Mouse (Mus musculus) olfactory bulb, adult 2 months (tissue): ENCODE measurements at regions not wholly inside any gene's neighbourhood (a gene's known extent, or its start where the extent isn't known, plus 50 kb on each side); places are given as distances from the start of the nearest gene placed in this dataset.

Experiments
- CTCF ChIP-seq: fragments of 200-500 bp; IDR thresholded peaks from 2 replicates; pipeline ENCODE4 v1.5.1; 2012; ENCODE audit warnings: low read depth, mild to moderate bottlenecking, low read length, moderate library complexity; ENCODE audit not compliant: insufficient read depth
- POLR2A ChIP-seq: fragments of 200-500 bp; IDR thresholded peaks from 2 replicates; pipeline ENCODE4 v1.6.1; 2012; ENCODE audit warnings: mild to moderate bottlenecking, low read depth, low read length, moderate library complexity; ENCODE audit not compliant: insufficient read depth

GRCm38 (mm10) chr13:42565291-42566058 is 114.9 kb upstream of the Phactr1 start:
- no peak for TF ChIP-seq CTCF
- no peak for TF ChIP-seq POLR2A
